Mouse (Mus musculus) right cerebral cortex, adult 2 months (tissue): ENCODE data around the gene Mgat5b.

ENCODE experiments used
- DNase-seq, 2 experiments: peaks; one replicate each; pipeline ENCODE4 v3.0.0; 2021 to 2022; ENCODE audit warnings: low spot score in 2 of 2

Mgat5b gene

GRCm38 (mm10) chr11:116917361-116917760 is 1.3 kb upstream of the Mgat5b start:
- peak in 1 of 2 experiments; percentile 30 for DNase-seq

- DNase-seq, result no peak
Measured at GRCm38 (mm10) chr11:116919186-116920020, 740 bp downstream of the Mgat5b start.

- DNase-seq, result no peak
Measured at GRCm38 (mm10) chr11:116920746-116921145, 2.1 kb downstream of the Mgat5b start.

GRCm38 (mm10) chr11:116922058-116922457 is 3.4 kb downstream of the Mgat5b start:
- peak in 1 of 2 experiments; percentile 29 for DNase-seq

GRCm38 (mm10) chr11:116928031-116928430 is 9.4 kb downstream of the Mgat5b start:
- DNase-seq, result no peak

- no peak for DNase-seq
Measured at GRCm38 (mm10) chr11:116934862-116935261, 16.2 kb downstream of the Mgat5b start.

- DNase-seq, result no peak
Measured at GRCm38 (mm10) chr11:116935354-116935753, 16.7 kb downstream of the Mgat5b start.

- peak; percentile 61 to 63 for DNase-seq
Measured at GRCm38 (mm10) chr11:116935917-116936316, 17.3 kb downstream of the Mgat5b start.

GRCm38 (mm10) chr11:116937141-116937540 is 18.5 kb downstream of the Mgat5b start:
- DNase-seq, result no peak

- no peak for DNase-seq
Measured at GRCm38 (mm10) chr11:116940088-116940855, 21.6 kb downstream of the Mgat5b start.

GRCm38 (mm10) chr11:116944346-116944745 is 25.7 kb downstream of the Mgat5b start:
- DNase-seq, result no peak

GRCm38 (mm10) chr11:116949832-116950231 is 31.2 kb downstream of the Mgat5b start:
- DNase-seq, result no peak

GRCm38 (mm10) chr11:116951429-116951828 is 32.8 kb downstream of the Mgat5b start:
- DNase-seq, result no peak

GRCm38 (mm10) chr11:116954231-116955118 is 35.8 kb downstream of the Mgat5b start:
- DNase-seq, result peak; percentile 60 to 63

- no peak for DNase-seq
Measured at GRCm38 (mm10) chr11:116958601-116959000, 39.9 kb downstream of the Mgat5b start.

- no peak for DNase-seq
Measured at GRCm38 (mm10) chr11:116965061-116965460, 46.4 kb downstream of the Mgat5b start.

GRCm38 (mm10) chr11:116965961-116966360 is 47.3 kb downstream of the Mgat5b start:
- DNase-seq, result no peak

- no peak for DNase-seq
Measured at GRCm38 (mm10) chr11:116968586-116968985, 49.9 kb downstream of the Mgat5b start.

GRCm38 (mm10) chr11:116969498-116969897 is 50.8 kb downstream of the Mgat5b start:
- DNase-seq, result no peak

GRCm38 (mm10) chr11:116970847-116971246 is 52.2 kb downstream of the Mgat5b start:
- DNase-seq, result no peak

- DNase-seq, result no peak
Measured at GRCm38 (mm10) chr11:116972828-116973227, 54.2 kb downstream of the Mgat5b start.

GRCm38 (mm10) chr11:116973508-116973907 is 54.8 kb downstream of the Mgat5b start:
- no peak for DNase-seq
